Mouse (Mus musculus) embryonic facial prominence, embryonic 11.5 days (tissue): ENCODE data around the gene Micu1. TPM values are rescaled to one million over a fixed set of nuclear protein-coding genes. Genes with fewer than 3 reads are reported as not detected.

ENCODE experiments used
- ATAC-seq: fragments of 200-750 bp; cut with Nextera tagmentation; replicated peaks from 2 replicates; pipeline ENCODE4 v1.8.0; 2017; ENCODE audit warnings: low read depth; ENCODE audit not compliant: insufficient number of reproducible peaks, low FRiP score, low TSS enrichment
- DNase-seq: peaks from one replicate; pipeline ENCODE4 v3.0.0-alpha.2; 2015; ENCODE audit warnings: low spot score
- H3K27ac ChIP-seq: fragments of 300-500 bp; sonication (generic); replicated peaks from 2 replicates; pipeline ENCODE4 v1.5.1; 2014; ENCODE audit warnings: mild to moderate bottlenecking, low read depth, low read length, control low read depth
- H3K27me3 ChIP-seq: fragments of 300-500 bp; sonication (generic); 2 replicates; pipeline ENCODE4 v1.6.1; 2014; ENCODE audit warnings: mild to moderate bottlenecking, low read length, moderate library complexity, mixed read lengths; ENCODE audit not compliant: control insufficient read depth, insufficient read depth
- H3K36me3 ChIP-seq: fragments of 300-500 bp; sonication (generic); replicated peaks from 2 replicates; pipeline ENCODE4 v1.6.1; 2014; ENCODE audit warnings: low read depth, mild to moderate bottlenecking, low read length, moderate library complexity, mixed read lengths; ENCODE audit not compliant: control insufficient read depth, insufficient read depth
- H3K4me1 ChIP-seq: fragments of 300-500 bp; sonication (generic); 2 replicates; pipeline ENCODE4 v1.6.1; 2014; ENCODE audit warnings: low read length, mixed read lengths; ENCODE audit not compliant: control insufficient read depth, insufficient read depth
- H3K4me2 ChIP-seq: fragments of 300-500 bp; sonication (generic); 2 replicates; pipeline ENCODE4 v1.6.1; 2014; ENCODE audit warnings: low read depth, mild to moderate bottlenecking, control low read depth, low read length, moderate library complexity
- H3K4me3 ChIP-seq: fragments of 300-500 bp; sonication (generic); 2 replicates; pipeline ENCODE4 v1.5.1; 2014; ENCODE audit warnings: low read depth, low read length, control low read depth
- H3K9ac ChIP-seq: fragments of 300-500 bp; sonication (generic); replicated peaks from 2 replicates; pipeline ENCODE4 v1.6.1; 2014; ENCODE audit warnings: mild to moderate bottlenecking, control low read depth, low read length
- H3K9me3 ChIP-seq: fragments of 300-500 bp; sonication (generic); replicated peaks from 2 replicates; pipeline ENCODE4 v1.6.1; 2016; ENCODE audit warnings: mild to moderate bottlenecking, low read length, inconsistent platforms, mixed read lengths; ENCODE audit not compliant: control insufficient read depth
- WGBS: fragments of 180-500 bp; shearing (Covaris S2); extraction: QIAGEN DNeasy Blood & Tissue Kit; methylation state at CpG from one replicate; pipeline ENCODE4 v1.1.7; 2014; 5-methylcytosine and 5-hydroxymethylcytosine counted together
- polyA plus RNA-seq: library from polyadenylated mRNA; unstranded; fragments of >200 nt; fragmentation: Nextera tagmentation; extraction: Ambion mirVana; gene quantifications from 2 replicates; pipeline ENCODE4 v1.2.1, GENCODE M21; 2014

Gene Micu1
- polyA plus RNA-seq, 1 experiment from 2014 or later: 52.6 TPM

- 75% methylated on average over 8 of the region's 8 CpGs for WGBS
- DNase-seq: no peak
- Histone ChIP-seq H3K27ac (no peak overlapping the region), H3K36me3 (no peaks in the 10 kb centered on the region), H3K4me1 (peaks cover 15% of the 10 kb centered on the region), H3K27me3 (no peaks in the 10 kb centered on the region), H3K4me2 (no peak overlapping the region), H3K4me3 (no peak overlapping the region), H3K9ac (no peak overlapping the region), H3K9me3 (no peaks in the 10 kb centered on the region)
- ATAC-seq: no peak
These were observed 199.8 kb downstream of the Micu1 start for GRCm38 (mm10) chr10:59901986-59902605.

- H3K36me3 ChIP-seq: no peaks in the 10 kb centered on the region
- WGBS: 59% methylated on average over 8 of the region's 8 CpGs
- H3K27me3 ChIP-seq: no peaks in the 10 kb centered on the region
- H3K9me3 ChIP-seq: no peaks in the 10 kb centered on the region
- peaks cover 19% of the 10 kb centered on the region for H3K4me1 ChIP-seq
- H3K9ac ChIP-seq: no peak overlapping the region
- peak overlapping the region; percentile 70; the same call in 1 of the 2 replicates for H3K27ac ChIP-seq
- DNase-seq (no peak), ATAC-seq (no peak)
- no peak overlapping the region for H3K4me2 ChIP-seq
- no peak overlapping the region for H3K4me3 ChIP-seq
These were observed 200.3 kb downstream of the Micu1 start for GRCm38 (mm10) chr10:59902606-59902990.

- H3K27ac ChIP-seq: peak overlapping the region; percentile 70
- DNase-seq (no peak), ATAC-seq (no peak)
- WGBS: 46% methylated on average over 7 of the region's 7 CpGs
- H3K9me3 ChIP-seq: no peaks in the 10 kb centered on the region
- H3K4me3 ChIP-seq: no peak overlapping the region
- H3K9ac ChIP-seq: no peak overlapping the region
- H3K27me3 ChIP-seq: no peaks in the 10 kb centered on the region
- H3K36me3 ChIP-seq: no peaks in the 10 kb centered on the region
- no peak overlapping the region for H3K4me2 ChIP-seq
- H3K4me1 ChIP-seq: peaks cover 23% of the 10 kb centered on the region
These were observed 200.9 kb downstream of the Micu1 start for GRCm38 (mm10) chr10:59903170-59903569.

- Histone ChIP-seq H3K36me3 (no peaks in the 10 kb centered on the region), H3K9ac (no peak overlapping the region), H3K27me3 (no peaks in the 10 kb centered on the region), H3K27ac (no peak overlapping the region), H3K4me2 (no peak overlapping the region), H3K4me1 (peaks cover 25% of the 10 kb centered on the region), H3K4me3 (no peak overlapping the region), H3K9me3 (no peaks in the 10 kb centered on the region)
- WGBS: 52% methylated on average over 3 of the region's 3 CpGs
- no peak for ATAC-seq
- no peak for DNase-seq
These were observed 204.9 kb downstream of the Micu1 start for GRCm38 (mm10) chr10:59907080-59907609.

- 37% methylated on average over 7 of the region's 7 CpGs for WGBS
- peaks cover 22% of the 10 kb centered on the region for H3K4me1 ChIP-seq
- no peak for DNase-seq
These were observed 205.5 kb downstream of the Micu1 start for GRCm38 (mm10) chr10:59907695-59908299.

GRCm38 (mm10) chr10:59908776-59909315 lies 206.6 kb downstream of the Micu1 start:
- no peak overlapping the region for H3K9ac ChIP-seq
- H3K4me3 ChIP-seq: no peak overlapping the region
- H3K4me2 ChIP-seq: no peak overlapping the region
- DNase-seq (no peak), ATAC-seq (no peak)
- peaks cover 22% of the 10 kb centered on the region for H3K4me1 ChIP-seq
- no peaks in the 10 kb centered on the region for H3K9me3 ChIP-seq
- 54% methylated on average over 7 of the region's 7 CpGs for WGBS
- no peaks in the 10 kb centered on the region for H3K27me3 ChIP-seq
- H3K27ac ChIP-seq: no peak overlapping the region
- no peaks in the 10 kb centered on the region for H3K36me3 ChIP-seq

More at GRCm38 (mm10) chr10:59907695-59908299, 205.5 kb downstream of the Micu1 start:
- Histone ChIP-seq H3K36me3 (no peaks in the 10 kb centered on the region), H3K9ac (no peak overlapping the region; the same call in 1 of the 2 replicates), H3K4me3 (no peak overlapping the region), H3K27me3 (no peaks in the 10 kb centered on the region), H3K9me3 (no peaks in the 10 kb centered on the region), H3K4me2 (no peak overlapping the region), H3K27ac (no peak overlapping the region)
- ATAC-seq: no peak

- ATAC-seq (no peak), DNase-seq (peak; percentile 61)
- Histone ChIP-seq H3K4me2 (peak overlapping the region; percentile 21), H3K4me1 (peaks cover 22% of the 10 kb centered on the region), H3K27ac (no peak overlapping the region), H3K9me3 (no peaks in the 10 kb centered on the region), H3K9ac (no peak overlapping the region), H3K4me3 (no peak overlapping the region), H3K27me3 (no peaks in the 10 kb centered on the region), H3K36me3 (no peaks in the 10 kb centered on the region)
- 7% methylated on average over 14 of the region's 14 CpGs for WGBS
These were observed 207.1 kb downstream of the Micu1 start for GRCm38 (mm10) chr10:59909357-59909847.

GRCm38 (mm10) chr10:59911091-59911490 lies 208.8 kb downstream of the Micu1 start:
- H3K4me1 ChIP-seq: peaks cover 22% of the 10 kb centered on the region
- no peak for DNase-seq
- no peak overlapping the region; the same call in 1 of the 2 replicates for H3K9ac ChIP-seq
- no peak overlapping the region for H3K4me3 ChIP-seq
- no peaks in the 10 kb centered on the region for H3K9me3 ChIP-seq
- H3K27me3 ChIP-seq: no peaks in the 10 kb centered on the region
- no peak overlapping the region for H3K27ac ChIP-seq
- no peak for ATAC-seq
- 19% methylated on average over 6 of the region's 6 CpGs for WGBS
- peak overlapping the region; percentile 39; the same call in 1 of the 2 replicates for H3K4me2 ChIP-seq
- H3K36me3 ChIP-seq: no peaks in the 10 kb centered on the region
